Mouse (Mus musculus) right cerebral cortex, adult 18-20 months (tissue): Measurements from ENCODE around the gene Uroc1.
A peak's percentile ranks its signal among the peaks of the same experiment; 100 is the strongest.

Source experiments
- DNase-seq: peaks from one replicate; pipeline ENCODE4 v3.0.0; 2022; ENCODE audit warnings: mixed read lengths

Gene Uroc1

DNA sequence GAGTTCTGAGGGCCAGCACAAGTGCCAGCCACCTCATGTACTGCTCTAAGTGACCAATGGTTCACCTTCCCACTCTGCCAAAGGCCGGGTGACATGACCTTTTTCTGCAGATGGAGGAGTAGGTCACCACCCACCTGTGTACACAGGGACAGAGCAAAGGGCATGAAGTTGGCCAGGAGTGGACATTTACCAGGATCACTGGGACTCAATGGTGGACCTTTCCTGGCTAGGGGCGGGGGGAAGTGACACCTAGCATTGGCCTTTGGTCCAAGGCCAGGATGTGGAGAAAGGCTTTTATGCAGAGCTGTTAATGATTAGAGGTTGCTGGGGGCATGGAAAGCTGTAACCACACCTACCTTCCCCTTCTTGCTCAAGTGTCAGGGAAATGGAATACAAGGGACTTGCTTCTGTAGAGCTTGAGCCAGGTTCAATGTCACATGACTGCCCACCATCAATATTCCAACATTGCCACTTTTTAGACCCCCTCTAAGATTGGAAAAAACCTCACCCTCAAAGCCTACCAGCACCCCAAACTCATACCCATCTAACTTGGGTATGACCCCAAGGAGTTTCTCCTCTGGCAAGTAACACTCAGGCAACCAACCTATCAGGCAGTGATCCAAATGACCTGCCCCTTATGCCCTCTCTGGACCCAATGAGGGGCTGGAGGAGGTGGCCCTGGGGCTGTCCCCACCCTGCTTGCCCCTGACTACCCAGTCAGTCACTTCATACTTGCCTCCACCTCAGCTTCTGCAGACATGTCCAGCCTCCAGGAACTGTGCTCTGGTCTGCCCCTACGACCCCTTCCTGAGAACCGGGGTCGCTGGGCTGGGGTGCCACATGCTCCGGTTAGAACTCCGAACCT, at the start of gene Uroc1:
Uroc1 (plus strand) TSS at position 724 of the 865 bp plus-strand sequence.
- no peak for DNase-seq

DNA sequence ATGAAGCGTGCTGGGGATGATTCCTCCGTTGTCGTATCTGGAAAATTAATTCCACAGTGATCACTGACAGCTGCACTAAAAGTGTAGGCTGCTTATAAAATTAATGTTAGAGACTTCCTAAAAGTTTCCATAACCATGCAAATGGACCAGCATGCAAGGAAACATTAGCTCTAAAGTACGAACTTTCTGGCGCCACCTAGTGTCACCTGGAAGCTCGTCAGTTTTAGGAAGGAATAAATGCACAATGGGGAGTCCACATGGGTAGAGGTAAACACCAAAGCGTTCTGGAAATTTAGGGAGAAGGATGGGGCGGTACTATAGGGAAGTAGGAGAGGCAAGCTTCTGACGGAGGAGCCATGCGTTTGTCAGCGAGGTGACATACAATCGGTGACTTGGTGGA, 44.8 kb upstream of the Uroc1 start:
- DNase-seq = peak; percentile 9

DNA sequence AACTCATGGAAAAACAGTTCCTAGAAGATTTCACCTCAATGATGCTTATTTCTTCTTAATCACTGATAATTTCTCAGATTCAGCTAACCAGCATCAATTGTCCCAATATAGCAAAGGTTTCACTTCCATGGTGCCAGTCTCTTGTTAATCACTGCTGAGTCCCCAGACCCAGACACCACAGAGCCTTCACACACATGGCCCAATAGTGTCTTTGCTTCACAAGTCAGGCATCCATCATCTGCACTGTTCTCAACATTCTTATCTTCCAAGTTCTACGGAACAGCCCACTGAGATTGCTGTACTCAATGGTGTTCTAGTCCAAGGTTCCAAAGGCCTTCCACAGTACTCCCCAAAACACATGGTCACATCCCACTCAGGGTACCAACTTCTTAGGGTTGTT, 32.2 kb upstream of the Uroc1 start, which contains the start of gene BC048671:
BC048671 (plus strand) TSS at position 301 of the 400 bp plus-strand sequence.
- DNase-seq = no peak

DNA sequence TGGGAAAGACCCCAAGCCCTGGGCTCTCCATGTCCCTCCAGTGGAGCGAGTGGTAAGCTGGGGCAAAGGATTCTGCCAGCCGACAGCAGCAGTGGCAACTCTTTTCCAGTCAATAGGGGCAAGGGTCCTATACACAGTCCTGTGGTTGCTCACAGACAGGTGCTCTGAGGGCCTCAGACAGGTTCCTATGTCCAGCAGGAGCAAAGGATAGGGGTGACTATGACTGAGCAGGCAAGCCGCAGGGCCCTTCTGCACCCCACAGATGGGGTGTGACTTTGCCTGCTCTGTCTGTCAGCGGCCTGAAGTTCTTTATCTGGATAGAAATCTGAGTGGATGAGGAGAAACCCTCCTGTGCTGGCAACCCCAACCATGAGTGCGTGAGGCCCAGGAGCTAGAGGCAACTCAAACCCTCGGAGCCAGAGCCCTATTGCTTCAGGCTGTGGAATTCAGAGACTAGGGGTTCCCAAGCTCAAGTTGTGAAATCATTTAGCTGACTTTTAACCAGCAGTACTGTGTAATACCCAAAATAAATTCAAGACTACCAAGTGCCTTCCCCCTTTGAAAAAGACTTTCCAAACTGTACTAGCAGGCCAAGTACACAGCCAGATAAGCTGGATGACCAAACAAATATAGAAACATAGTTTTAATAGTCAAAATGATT, 26.6 kb upstream of the Uroc1 start:
- no peak for DNase-seq

DNA sequence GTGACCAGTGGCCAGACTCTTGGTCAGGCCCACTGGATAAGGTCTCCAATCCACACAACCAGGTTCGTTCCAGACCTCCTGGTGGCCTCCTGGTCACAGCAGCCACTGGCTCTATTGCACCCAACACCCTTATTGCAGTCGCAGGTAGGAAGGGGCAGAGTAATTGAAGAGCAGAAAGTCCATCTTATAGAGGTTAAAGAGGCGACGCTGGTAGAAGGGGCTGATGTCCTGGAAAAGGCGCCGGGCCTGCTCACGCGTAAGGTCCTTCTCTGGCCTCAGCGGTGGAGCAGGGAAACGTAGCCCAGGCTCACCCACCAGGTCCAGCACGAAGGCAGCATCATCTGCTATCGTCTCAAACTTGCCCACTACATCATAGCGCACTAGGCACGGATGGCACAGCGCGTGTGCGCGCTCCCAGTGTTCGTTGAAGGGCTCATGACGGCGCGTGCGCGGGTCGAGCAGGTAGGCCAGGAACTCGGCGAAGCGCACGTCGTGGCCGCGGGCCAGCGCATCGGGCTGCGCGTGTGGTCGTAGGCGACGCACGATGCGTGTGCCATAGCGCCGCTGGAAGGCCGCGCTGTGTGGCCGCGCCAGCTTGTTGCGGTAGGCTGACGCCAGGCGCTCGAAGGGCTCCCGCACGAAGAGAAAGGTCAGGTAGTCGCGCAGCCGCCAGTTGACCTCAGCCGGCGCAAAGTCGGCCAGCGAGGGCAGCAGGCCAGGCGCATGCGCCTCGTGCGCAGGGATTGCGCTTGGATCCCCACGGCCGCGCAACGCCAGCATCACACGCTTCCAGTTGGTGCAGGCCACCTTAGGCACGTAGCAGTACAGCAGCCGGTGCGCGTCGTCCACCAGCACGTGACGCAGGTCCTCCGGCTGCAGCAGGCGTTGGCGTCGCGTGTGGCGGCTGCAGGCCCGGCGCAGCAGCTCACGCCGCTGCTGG, 24.0 kb upstream of the Uroc1 start:
- DNase-seq = no peak

DNA sequence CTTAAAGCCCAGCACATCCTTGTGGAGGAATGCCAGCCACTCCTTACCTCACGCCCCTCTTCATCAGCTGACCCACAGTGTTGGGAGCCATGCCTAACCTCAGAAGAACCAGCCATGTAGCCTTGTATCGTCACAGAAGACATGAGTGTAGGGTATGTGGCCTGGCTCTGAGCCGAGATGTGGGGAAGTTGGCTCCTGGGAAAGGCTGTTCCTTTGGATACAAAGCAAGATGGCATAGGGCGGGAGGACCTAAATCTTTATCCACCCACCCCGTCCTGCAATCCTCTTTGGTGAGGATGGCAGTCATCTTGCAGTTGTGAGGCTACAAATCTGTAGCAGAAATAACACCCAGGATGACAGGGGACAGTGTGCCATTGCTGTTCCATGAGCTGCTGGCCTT, 17.1 kb upstream of the Uroc1 start:
- peak; percentile 49 for DNase-seq

DNA sequence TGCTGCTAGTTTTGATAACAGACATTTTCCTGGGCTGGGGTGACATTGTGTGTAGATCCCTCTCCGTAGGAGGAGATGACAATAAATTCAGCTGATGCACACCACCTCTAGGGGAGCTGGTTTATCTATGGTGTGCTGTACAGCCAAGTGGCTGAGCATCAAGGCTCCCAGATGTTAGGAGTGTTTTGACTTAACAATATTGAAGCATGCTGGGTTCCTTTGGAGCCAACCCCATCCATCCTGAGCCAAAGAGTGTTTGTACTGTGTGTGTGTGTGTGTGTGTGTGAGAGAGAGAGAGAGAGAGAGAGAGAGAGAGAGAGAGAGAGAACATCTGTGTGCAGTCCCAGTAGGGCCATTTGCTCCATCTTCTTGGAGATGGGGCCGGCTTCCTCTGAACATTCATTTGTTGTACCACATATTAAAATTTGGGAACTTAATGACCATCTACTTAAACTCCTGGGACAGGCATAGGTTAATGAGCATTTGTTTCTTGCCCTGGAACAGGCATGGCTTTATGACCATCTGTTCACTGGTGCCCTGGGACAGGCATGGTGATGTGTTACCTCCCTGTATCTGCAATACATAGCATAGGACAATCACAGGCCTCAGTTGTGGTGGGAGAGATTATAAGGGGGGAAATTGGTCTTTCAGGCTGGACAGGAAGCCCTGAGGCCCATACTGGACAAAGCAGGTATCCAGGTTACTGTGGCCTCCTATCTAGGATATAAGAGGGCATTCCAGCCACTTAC, 15.4 kb upstream of the Uroc1 start:
- no peak for DNase-seq

DNA sequence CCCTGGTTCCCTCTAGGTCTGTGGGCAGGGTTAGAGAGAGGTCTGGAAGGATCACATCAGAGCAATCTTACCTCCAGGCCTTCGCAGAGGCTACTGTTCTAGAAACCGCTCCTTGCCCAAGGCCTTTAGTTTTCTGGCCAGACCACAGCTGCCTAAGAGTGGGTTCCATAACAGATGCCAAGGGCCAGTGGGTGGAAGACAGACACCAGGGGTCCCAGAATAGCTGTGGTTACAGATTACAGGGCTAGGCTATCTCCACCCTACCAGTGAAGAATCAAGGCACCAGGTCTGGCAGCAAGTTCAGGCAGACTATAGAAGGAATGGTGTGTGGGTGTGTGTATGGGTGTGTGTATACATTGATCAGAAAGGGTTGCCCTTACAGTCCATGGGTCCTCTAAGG, 14.1 kb upstream of the Uroc1 start:
- DNase-seq = no peak

DNA sequence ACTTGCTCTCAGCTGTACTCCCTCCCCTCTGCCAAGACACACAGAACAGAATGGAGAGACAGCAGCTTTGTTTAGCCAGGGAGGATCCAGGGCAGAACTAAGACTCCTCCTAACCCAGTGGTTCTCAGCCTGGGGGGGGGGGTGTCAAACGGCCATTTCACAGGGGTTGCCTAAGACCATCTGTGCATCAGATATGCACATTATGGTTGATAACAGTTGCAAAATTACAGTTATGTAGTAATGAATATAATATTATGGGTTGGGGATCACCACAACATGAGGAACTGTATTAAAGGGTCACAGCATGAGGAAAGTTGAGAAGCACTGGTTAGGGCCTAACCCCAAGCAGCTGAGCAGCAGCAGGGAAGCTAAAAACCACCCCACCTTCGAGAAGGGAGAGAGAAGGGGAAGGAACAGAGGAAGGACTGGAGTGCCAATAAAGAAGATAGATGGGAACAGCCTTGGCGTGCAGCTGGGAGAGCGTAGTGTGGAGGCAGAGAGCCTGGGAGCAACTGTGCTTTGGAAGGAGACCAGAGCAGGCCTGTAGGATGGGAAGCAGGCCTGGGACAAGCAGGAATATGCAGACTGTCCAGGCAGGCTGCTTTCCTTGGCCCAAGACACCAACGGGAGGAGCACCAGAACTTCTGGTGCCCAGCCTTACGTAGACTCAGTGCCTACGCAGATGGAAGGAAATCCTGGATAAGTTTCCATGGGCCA, 13.5 kb upstream of the Uroc1 start:
- DNase-seq = no peak

DNA sequence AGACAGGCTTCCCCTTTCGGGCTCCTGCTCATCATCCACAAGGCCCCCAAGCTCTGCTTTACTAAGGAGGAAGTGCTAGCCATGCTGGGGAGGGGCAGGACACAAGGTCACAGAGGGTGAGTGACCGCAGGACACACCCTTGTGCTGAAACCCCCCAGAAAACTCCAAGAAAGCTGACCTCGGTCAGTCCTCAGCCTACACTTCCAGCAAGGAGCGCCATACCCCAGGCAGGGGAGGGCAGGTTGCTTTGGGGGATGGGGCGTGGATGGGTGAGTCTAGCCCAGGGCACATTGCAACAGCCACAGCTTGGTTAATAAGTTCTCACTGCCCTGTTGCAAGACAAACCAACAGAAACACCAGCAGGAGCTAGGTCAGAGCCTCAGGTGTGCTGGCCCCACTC, 12.7 kb upstream of the Uroc1 start:
- no peak for DNase-seq

DNA sequence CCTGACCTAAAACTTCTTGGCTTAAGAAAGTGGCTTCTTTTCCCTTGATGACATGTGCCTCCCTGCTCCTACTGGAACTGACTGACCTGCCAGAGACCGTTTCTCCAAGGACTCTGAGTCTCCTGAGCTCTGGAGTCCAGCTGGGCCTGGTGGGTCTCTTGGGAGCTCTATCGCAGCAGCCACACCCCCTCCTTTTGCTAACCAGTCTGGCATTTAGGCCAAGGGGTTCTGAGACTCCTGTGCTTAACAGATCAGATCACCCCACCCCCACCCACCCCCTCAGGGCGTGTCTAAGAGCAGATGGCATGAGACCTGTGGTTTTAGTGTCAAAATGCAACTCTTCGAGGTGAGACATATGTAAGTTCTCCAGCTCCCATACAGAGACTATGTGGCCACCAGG, 11.3 kb upstream of the Uroc1 start:
- DNase-seq = no peak

DNA sequence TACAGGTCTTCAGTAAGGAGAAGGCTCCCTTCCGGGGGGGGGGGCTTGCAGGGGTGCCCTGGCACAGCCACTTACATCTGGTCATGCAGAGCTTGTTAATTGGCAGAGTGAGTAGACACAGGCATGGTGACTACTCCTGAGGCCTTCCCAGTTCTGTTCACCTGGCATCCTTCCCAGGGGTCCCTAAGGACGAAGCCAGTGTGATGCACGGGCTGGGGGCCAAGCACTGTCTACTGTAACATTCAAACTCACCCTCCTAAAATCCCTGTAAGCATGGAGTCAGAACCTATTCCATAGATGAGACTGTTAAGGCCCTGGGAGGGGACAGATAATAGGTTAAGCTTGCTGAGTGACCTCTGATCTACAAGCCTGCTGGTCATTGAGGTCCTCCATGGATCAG, 9.1 kb upstream of the Uroc1 start:
- DNase-seq = no peak

DNA sequence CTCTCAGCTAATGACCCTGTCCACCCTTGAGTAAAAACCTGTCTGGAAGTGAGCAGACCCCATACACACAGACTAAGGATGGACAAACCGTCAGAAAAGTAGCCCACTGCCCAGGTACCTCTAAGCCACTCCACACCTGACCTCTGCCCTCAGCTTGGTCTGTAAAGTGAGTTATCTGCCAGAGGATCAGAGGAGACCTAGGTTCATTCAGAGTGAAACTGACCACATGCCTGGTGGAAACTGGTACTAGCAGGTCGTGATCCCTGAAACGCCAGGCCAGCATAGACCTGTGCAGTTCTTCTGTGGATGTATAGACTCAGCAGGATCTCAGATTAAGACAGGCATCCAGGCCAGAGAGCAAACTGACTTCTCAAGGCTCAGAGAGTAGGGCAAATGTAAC, 8.6 kb upstream of the Uroc1 start:
- no peak for DNase-seq

DNA sequence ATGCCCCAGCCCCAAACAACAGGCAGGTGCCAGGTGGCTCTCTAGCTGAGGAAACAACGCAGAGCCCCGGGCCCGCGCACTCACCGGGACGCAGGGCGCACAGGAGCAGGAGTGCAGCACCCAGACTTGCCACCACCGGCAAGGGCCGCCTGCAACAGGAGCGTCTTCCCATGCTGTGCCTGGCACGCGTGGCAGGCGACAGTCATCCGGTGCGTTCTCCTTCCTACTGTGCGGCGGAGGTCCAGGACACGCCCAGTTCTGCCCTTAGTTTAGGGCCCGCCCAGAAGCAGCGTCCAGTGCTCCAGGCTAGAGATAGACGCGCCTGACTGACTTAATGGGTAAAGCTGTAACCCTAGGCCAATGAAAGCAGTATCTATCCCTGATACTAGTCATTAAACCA, 8.1 kb upstream of the Uroc1 start, which contains the start of gene Chst13:
Chst13 (minus strand) TSS at position 195 of the 400 bp plus-strand sequence.
- DNase-seq = no peak

DNA sequence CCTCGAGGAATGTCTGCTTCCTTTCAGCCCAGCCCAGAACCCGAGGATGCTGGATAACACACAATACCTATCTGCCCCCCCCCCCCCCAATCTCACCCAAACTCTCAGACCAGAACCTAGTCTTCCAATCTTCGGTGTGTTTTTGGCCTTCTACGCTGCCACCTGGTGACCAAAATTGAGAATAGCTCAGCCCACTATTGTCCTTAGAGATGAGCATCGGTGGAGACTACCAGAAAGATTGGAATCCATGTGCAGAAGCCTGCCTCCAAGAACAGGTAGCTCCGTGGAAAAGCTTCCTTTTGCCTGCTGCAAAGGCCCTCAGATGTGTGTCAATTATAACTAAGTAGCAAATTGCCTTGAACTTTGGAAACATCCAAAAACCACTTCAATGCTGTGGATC, 5.4 kb upstream of the Uroc1 start:
- peak; percentile 18 for DNase-seq

DNA sequence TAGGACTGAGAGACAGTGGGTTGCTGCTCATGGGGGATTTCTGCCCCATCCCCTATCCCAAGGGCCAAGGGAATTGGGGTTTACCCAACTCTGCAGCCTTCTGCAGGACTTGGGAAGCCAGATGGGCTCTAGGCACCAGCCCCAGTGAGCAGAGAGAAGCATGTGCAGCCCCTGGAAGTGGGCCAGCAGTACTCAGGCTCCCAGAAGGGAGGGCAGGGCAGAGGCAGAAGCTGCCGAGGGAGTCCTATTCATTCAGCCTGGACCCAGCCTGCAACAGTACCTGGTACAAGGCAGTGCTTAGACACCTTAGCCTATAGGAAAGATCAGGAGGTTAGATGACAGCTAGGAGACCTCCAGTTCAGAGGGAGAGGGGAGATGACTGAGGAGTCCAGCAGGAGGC, 3.1 kb upstream of the Uroc1 start:
- peak; percentile 45 for DNase-seq

DNA sequence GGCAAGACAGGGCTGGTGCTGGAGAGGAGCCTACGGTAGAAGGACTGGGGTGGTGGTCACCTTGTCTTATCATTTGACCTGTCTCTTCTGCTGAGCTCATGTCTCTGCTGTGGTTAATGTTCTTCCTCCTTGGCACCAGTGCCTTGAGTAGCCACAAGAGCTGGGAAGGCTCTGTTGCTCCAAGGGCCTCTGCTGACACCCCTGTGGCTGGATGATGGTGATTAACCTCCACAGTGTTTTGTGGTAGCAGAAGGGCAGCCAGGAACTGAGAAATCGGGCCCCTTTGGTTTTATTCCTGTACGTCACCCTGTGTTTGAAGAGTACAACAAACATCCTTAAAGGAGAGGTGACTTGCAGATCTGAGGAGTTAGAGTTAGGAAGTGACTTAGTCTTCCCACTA, 1.2 kb downstream of the Uroc1 start:
- DNase-seq = no peak

DNA sequence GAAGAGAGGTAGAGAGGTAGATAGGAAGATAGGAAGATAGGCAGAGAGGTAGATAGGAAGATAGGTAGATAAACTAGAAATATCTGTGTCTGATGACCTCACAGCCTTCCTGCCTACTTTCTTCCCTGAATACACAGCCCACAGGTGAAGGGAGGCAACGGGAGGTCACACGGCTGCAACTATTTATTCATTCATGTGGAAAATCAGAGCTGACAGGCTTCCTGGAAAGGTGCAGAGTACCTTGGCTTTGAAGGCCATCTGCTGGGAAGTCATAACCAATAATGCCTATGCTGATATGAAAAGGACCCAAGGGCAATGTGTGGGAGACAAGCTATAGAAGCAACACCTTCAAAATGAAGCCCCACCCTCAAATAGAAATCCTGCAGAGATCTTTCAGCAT, 9.3 kb downstream of the Uroc1 start:
- no peak for DNase-seq

DNA sequence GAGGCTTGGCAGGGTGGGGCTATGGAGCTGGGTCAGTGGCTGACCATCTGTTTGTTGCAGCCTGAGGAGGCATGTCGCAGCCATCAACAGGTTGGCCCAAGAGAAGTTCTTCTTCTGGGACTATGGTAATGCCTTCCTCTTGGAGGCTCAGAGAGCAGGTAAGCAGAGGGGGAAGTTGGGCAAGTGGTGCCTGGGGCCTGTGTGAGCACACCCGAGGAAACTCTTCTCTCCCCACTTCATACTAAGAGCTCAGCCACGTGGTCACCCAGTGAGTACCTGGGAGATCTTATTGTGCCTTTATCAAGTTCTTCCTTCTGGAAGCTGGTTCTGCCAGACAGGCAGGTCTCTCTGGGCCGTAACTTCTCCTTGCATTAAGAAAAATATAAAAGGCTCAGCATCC, 14.1 kb downstream of the Uroc1 start:
- DNase-seq = no peak

DNA sequence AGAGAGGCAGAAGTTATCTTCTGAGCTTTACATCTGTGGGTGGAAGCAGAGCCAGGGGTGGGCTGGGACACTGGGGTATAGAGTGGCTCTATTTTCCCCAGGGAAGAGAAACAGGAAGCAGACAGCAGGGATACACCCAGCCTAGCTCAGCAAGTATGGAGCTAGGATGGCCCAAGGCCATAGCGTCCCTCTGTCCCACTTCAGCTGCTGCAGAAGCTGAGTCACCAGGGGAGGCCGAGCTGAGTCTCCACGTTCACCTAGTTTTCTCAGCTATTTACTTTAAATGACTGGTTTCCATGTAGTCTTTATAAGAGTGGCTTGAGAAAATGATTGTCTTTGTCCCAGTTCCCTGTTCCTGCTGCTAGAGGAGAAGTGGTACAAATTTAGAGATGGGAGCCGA, 15.4 kb downstream of the Uroc1 start:
- DNase-seq = no peak

DNA sequence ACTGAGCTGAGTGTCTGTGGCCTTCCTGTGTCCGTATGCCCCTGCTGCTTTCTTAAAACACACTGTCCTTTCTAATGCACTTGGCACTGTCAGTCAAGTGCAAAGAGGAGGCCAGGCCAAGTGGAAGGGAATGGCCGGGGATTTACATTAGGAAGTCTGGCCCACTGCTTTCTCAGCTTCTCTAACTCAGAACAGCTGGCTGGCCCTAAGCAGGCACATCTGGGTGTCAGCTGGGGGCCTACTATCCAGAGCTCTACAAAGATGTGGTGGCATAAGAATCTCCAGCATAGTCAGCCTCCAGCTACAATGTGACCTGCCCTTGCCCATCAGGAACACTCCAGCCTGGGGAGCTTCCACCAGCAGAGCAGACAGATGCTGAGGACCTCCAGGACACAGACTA, 16.9 kb downstream of the Uroc1 start:
- DNase-seq = no peak

DNA sequence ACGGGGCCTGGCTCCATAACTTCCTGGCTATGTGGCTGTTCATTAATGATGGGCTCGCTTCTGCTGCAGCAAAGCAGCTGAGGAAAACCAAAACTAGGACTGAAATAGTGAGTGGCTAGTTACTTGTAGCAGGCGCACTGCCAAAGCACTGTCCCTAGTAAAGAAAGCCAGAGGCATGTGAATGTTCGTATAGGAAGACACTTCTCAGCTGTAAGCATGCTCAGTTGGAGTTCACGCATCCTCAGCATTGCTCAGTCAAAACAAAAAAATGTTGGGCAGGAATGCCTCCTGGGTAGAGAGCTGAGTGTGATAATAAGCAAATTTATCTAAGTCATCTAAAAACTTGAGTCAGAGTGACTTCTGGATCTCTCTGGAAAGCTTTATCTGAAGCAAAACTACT, 25.1 kb downstream of the Uroc1 start:
- no peak for DNase-seq
